Comparison of ENCODE assay signal across 8 mouse cellular contexts in the genomic region with DNA sequence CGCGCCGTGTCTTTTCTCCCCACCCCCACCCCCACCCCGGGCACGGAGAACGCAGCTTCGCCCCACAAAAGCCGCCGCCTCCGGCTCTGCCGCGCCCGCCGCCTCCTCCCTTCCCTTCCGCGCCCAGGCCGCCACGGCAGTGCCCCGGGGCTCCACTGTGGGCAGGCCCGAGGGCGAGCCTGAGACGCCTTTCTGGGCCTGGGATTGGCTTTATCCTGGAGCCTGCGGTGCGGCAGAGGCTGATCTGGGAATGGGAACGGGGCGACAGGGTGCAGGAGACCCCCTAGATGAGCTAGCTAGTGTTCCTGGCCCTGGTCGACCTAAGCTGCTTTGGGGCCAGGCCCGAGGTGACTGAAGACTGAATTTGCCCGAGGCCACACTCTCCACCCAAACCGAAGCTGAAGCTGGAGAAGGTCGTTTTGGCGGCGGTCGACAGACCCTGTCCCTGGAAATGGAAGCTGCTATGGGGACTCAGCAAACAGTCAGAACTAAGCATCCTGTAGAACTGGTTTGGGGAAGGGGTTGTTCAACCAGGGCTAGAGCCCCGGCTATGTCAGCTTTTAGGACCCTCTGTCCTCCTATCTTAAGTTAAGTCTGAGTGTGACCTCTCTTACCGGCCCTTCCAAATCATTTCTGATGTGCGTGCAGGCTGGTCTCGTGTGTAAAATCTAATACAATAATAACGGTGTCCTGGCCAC. TPM values are rescaled to one million over a fixed set of nuclear protein-coding genes. Genes with fewer than 3 reads are reported as not detected.
DNase-seq lines count a peak whose midpoint lies in the region; ATAC-seq and TF ChIP-seq lines count a peak whose summit lies in the region.

No protein-coding gene starts in this region.

- H3K9ac ChIP-seq in MEL (ENCODE audit: control insufficient read depth, low read depth, low read length, poor library complexity, severe bottlenecking) = peak overlapping the region; percentile 92
- H3K9ac ChIP-seq in heart, adult 2 months (ENCODE audit: low read depth, low read length) = peak overlapping the region; percentile 99
- peak overlapping the region; percentile 90 for H3K9ac ChIP-seq in lung, postnatal 0 days (replicated peaks; ENCODE audit: low read depth)

- peaks cover 48% of the 10 kb centered on the region for H3K79me2 ChIP-seq in MEL (ENCODE audit: control insufficient read depth, insufficient read depth, low read length, poor library complexity)
- H3K79me2 ChIP-seq in heart, adult 2 months (replicated peaks; ENCODE audit: control insufficient read depth, insufficient read depth, low read length) = peaks cover 5% of the 10 kb centered on the region

- TF ChIP-seq RAD21 in MEL (IDR thresholded peaks at IDR 0.05; ENCODE audit: low read depth, low read length) = no peak

- ATAC-seq in lung, postnatal 0 days = peak; percentile 42
- ATAC-seq in megakaryocyte-erythroid progenitor cell, adult 5-6 weeks (replicated peaks; ENCODE audit: low FRiP score, low TSS enrichment, poor library complexity, severe bottlenecking) = no peak

- no peaks in the 10 kb centered on the region for H3K27me3 ChIP-seq in MEL (ENCODE audit: control insufficient read depth in 1 of 2, insufficient read depth in 2 of 2, low read length in 2 of 2)
- no peaks in the 10 kb centered on the region for H3K27me3 ChIP-seq in heart, adult 2 months (ENCODE audit: control insufficient read depth, insufficient read depth, low read length)
- H3K27me3 ChIP-seq in lung, postnatal 0 days (replicated peaks; ENCODE audit: insufficient read depth, low read length) = no peaks in the 10 kb centered on the region
- H3K27me3 ChIP-seq in small intestine, adult 2 months (ENCODE audit: control insufficient read depth, insufficient read depth, low read length) = no peaks in the 10 kb centered on the region

- H3K4me2 ChIP-seq in lung, postnatal 0 days (replicated peaks; ENCODE audit: low read depth, low read length) = peak overlapping the region; percentile 71

- WGBS in heart, adult 2 months = under 1% methylated on average over 37 of the region's 39 CpGs
- WGBS in lung, postnatal 0 days = under 1% methylated on average over 33 of the region's 39 CpGs
- under 1% methylated on average over 39 of the region's 39 CpGs for WGBS in small intestine, adult 2 months

- TF ChIP-seq CTCF in MEL (IDR thresholded peaks at IDR 0.05 in 2 of 3, conservative IDR thresholded peaks at IDR 0.05 in 1 of 3; ENCODE audit: control insufficient read depth in 1 of 3, insufficient read depth in 1 of 3, low read depth in 2 of 3, low read length in 3 of 3, poor library complexity in 1 of 3, severe bottlenecking in 1 of 3) = no peak
- TF ChIP-seq CTCF in heart, adult 2 months (IDR thresholded peaks at IDR 0.05) = no peak
- no peak for TF ChIP-seq CTCF in lung, postnatal 0 days (IDR thresholded peaks at IDR 0.05)
- no peak; the same call in 1 of the 2 replicates for TF ChIP-seq CTCF in small intestine, adult 2 months (IDR thresholded peaks at IDR 0.05; ENCODE audit: extremely low read depth, insufficient read length, insufficient replicate concordance, low read depth, low read length)

- no peak for TF ChIP-seq EP300 in MEL (IDR thresholded peaks at IDR 0.05; ENCODE audit: low read depth in 1 of 2, low read length in 2 of 2)
- no peak for TF ChIP-seq EP300 in heart, adult 2 months (IDR thresholded peaks at IDR 0.05; ENCODE audit: insufficient read depth, low read depth, low read length)
- TF ChIP-seq EP300 in lung, postnatal 0 days (IDR thresholded peaks at IDR 0.05) = no peak

- H3K4me3 ChIP-seq in MEL (ENCODE audit: control insufficient read depth in 1 of 2, insufficient read depth in 1 of 2, low read depth in 2 of 2, low read length in 2 of 2) = peak overlapping the region; percentile 81 to 96
- H3K4me3 ChIP-seq in heart, adult 2 months = peak overlapping the region; percentile 80
- peak overlapping the region; percentile 72 for H3K4me3 ChIP-seq in lung, postnatal 0 days (ENCODE audit: low read depth, low read length)
- H3K4me3 ChIP-seq in small intestine, adult 2 months (ENCODE audit: low read depth, low read length) = peak overlapping the region; percentile 90

- DNase-seq in A20 (ENCODE audit: low read depth, low spot score) (peak; percentile 57), MEL (ENCODE audit: low read depth, low spot score) (peak; percentile 57)
- DNase-seq in cerebellum, postnatal 14 days = peak; percentile 65 to 66
- DNase-seq in heart, adult 2 months = peak in 1 of 2 experiments; percentile 77
- DNase-seq in kidney, adult 9 months = peak; percentile 37
- DNase-seq in lung, postnatal 0 days (ENCODE audit: low spot score) = peak; percentile 47

- intact Hi-C loops in heart, adult 2 months (cut with DNase I) = no loop called here

- H3K9me3 ChIP-seq in MEL (replicated peaks; ENCODE audit: insufficient read depth, low read length) = no peaks in the 10 kb centered on the region
- H3K9me3 ChIP-seq in lung, postnatal 0 days (ENCODE audit: low read length) = no peaks in the 10 kb centered on the region

- TF ChIP-seq POLR2A in MEL (IDR thresholded peaks at IDR 0.05; ENCODE audit: control insufficient read depth in 1 of 2, insufficient read depth in 1 of 2, low read depth in 1 of 2, low read length in 2 of 2, poor library complexity in 1 of 2) = no peak; a peak in 1 of 4 replicates
- TF ChIP-seq POLR2A in heart, adult 2 months (IDR thresholded peaks at IDR 0.05; ENCODE audit: insufficient read depth, low read depth, low read length) = no peak
- TF ChIP-seq POLR2A in small intestine, adult 2 months (IDR thresholded peaks at IDR 0.05; ENCODE audit: low read depth, low read length) = no peak

- H3K4me1 ChIP-seq in MEL (ENCODE audit: control insufficient read depth in 1 of 2, insufficient read depth in 2 of 2, low read length in 2 of 2) = peaks cover 19 to 50% of the 10 kb centered on the region in 2 experiments
- H3K4me1 ChIP-seq in heart, adult 2 months (ENCODE audit: control insufficient read depth, insufficient read depth, low read length) = peaks cover 18% of the 10 kb centered on the region
- H3K4me1 ChIP-seq in lung, postnatal 0 days (ENCODE audit: insufficient read depth, low read depth, low read length) = 0 out of 2 replicates have a peak, but pooled peaks cover 4% of the 10 kb centered on the region
- peaks cover 10% of the 10 kb centered on the region for H3K4me1 ChIP-seq in small intestine, adult 2 months (ENCODE audit: control insufficient read depth, insufficient read depth, insufficient read length, low read length)

- peak overlapping the region; percentile 94 for H3K27ac ChIP-seq in MEL (ENCODE audit: control insufficient read depth, low read depth, low read length)
- H3K27ac ChIP-seq in heart, adult 2 months = peak overlapping the region; percentile 98
- peak overlapping the region; percentile 92 for H3K27ac ChIP-seq in lung, postnatal 0 days (ENCODE audit: low read length)
- H3K27ac ChIP-seq in small intestine, adult 2 months (ENCODE audit: insufficient read depth, low read depth, low read length) = peak overlapping the region; percentile 72

- peaks cover 2 to 47% of the 10 kb centered on the region in 2 experiments for H3K36me3 ChIP-seq in MEL (ENCODE audit: control insufficient read depth in 1 of 2, insufficient read depth in 2 of 2, low read length in 2 of 2)
- H3K36me3 ChIP-seq in heart, adult 2 months (ENCODE audit: control insufficient read depth, insufficient read depth, low read length) = no peaks in the 10 kb centered on the region
- H3K36me3 ChIP-seq in lung, postnatal 0 days (ENCODE audit: insufficient read depth, low read length) = no peaks in the 10 kb centered on the region
- H3K36me3 ChIP-seq in small intestine, adult 2 months (ENCODE audit: control insufficient read depth, insufficient read depth, low read length) = no peaks in the 10 kb centered on the region

RNA-seq across cellular contexts. Expression of a gene that starts 0.6 kb away (rescaled TPM):
- 15.7 and 16.6 TPM in 2 replicates for total RNA-seq in MEL (2012; rRNA removed)
- 100 to 1,000 TPM in 1 of 2 experiments, not detected in 1; 120 TPM for polyA plus RNA-seq in MEL (2012; ENCODE audit: insufficient read depth in 1 of 2, insufficient read length in 2 of 2, low read depth in 1 of 2, low replicate concordance in 2 of 2, missing spikeins in 1 of 2)
- 10 to 100 TPM; 42.5 to 51.6 TPM for total RNA-seq in heart, adult 2 months (2021)
- polyA plus RNA-seq in heart, adult 2 months (2012; rRNA removed) = 39.2 TPM in 2 replicates
- polyA plus RNA-seq in lung, postnatal 0 days (2015; fragmentation: Nextera tagmentation; extraction: Ambion mirVana) = 25.5 and 28.5 TPM in 2 replicates
- polyA plus RNA-seq in small intestine, adult 2 months (2012; rRNA removed) = 11.8 and 12.0 TPM in 2 replicates
- 148 and 206 TPM in 2 replicates for total RNA-seq in megakaryocyte-erythroid progenitor cell, adult 5-6 weeks (2014; fragmentation: Nextera tagmentation)
- 16.7 and 20.6 TPM in 2 replicates for total RNA-seq in megakaryocyte-erythroid progenitor cell, adult 5-6 weeks (2017)

RNA-seq across cellular contexts. Expression of a gene that starts 30.7 kb away (rescaled TPM):
- 36.4 and 40.7 TPM in 2 replicates for total RNA-seq in MEL (2012; rRNA removed)
- polyA plus RNA-seq in MEL (2012; ENCODE audit: insufficient read depth in 1 of 2, insufficient read length in 2 of 2, low read depth in 1 of 2, low replicate concordance in 2 of 2, missing spikeins in 1 of 2) = 100 to 1,000 TPM in 1 of 2 experiments, 10 to 100 TPM in 1; 87.1 to 670 TPM
- 10 to 100 TPM; 41.4 to 41.9 TPM for total RNA-seq in heart, adult 2 months (2021)
- polyA plus RNA-seq in heart, adult 2 months (2012; rRNA removed) = 9.3 and 13.6 TPM in 2 replicates
- 71.3 and 73.6 TPM in 2 replicates for polyA plus RNA-seq in lung, postnatal 0 days (2015; fragmentation: Nextera tagmentation; extraction: Ambion mirVana)
- 5.3 and 8.4 TPM in 2 replicates for polyA plus RNA-seq in small intestine, adult 2 months (2012; rRNA removed)
- 96.1 and 112 TPM in 2 replicates for total RNA-seq in megakaryocyte-erythroid progenitor cell, adult 5-6 weeks (2014; fragmentation: Nextera tagmentation)
- total RNA-seq in megakaryocyte-erythroid progenitor cell, adult 5-6 weeks (2017) = 113 and 160 TPM in 2 replicates

RNA-seq across cellular contexts. Expression of a gene that starts 31.6 kb away (rescaled TPM):
- not detected in 2 replicates for total RNA-seq in MEL (2012; rRNA removed)
- under 1 TPM in 1 of 2 experiments, not detected in 1; 0.63 TPM for polyA plus RNA-seq in MEL (2012; ENCODE audit: insufficient read depth in 1 of 2, insufficient read length in 2 of 2, low read depth in 1 of 2, low replicate concordance in 2 of 2, missing spikeins in 1 of 2)
- total RNA-seq in heart, adult 2 months (2021) = not detected
- 0.31 TPM in 1 of 2 replicates, not detected in the other for polyA plus RNA-seq in heart, adult 2 months (2012; rRNA removed)
- polyA plus RNA-seq in lung, postnatal 0 days (2015; fragmentation: Nextera tagmentation; extraction: Ambion mirVana) = 0.44 and 0.75 TPM in 2 replicates
- 0.35 TPM in 1 of 2 replicates, not detected in the other for polyA plus RNA-seq in small intestine, adult 2 months (2012; rRNA removed)
- total RNA-seq in megakaryocyte-erythroid progenitor cell, adult 5-6 weeks (2014; fragmentation: Nextera tagmentation) = not detected in 2 replicates
- total RNA-seq in megakaryocyte-erythroid progenitor cell, adult 5-6 weeks (2017) = not detected in 2 replicates

RNA-seq across cellular contexts. Expression of a gene that starts 39.8 kb away (rescaled TPM):
- 43.0 and 51.1 TPM in 2 replicates for total RNA-seq in MEL (2012; rRNA removed)
- polyA plus RNA-seq in MEL (2012; ENCODE audit: insufficient read depth in 1 of 2, insufficient read length in 2 of 2, low read depth in 1 of 2, low replicate concordance in 2 of 2, missing spikeins in 1 of 2) = 10 to 100 TPM in 1 of 2 experiments, not detected in 1; 83.8 TPM
- total RNA-seq in heart, adult 2 months (2021) = 10 to 100 TPM; 46.4 to 48.9 TPM
- 61.7 and 69.0 TPM in 2 replicates for polyA plus RNA-seq in heart, adult 2 months (2012; rRNA removed)
- polyA plus RNA-seq in lung, postnatal 0 days (2015; fragmentation: Nextera tagmentation; extraction: Ambion mirVana) = 141 and 146 TPM in 2 replicates
- polyA plus RNA-seq in small intestine, adult 2 months (2012; rRNA removed) = 41.9 and 70.8 TPM in 2 replicates
- total RNA-seq in megakaryocyte-erythroid progenitor cell, adult 5-6 weeks (2014; fragmentation: Nextera tagmentation) = 51.9 and 70.3 TPM in 2 replicates
- 21.0 and 32.0 TPM in 2 replicates for total RNA-seq in megakaryocyte-erythroid progenitor cell, adult 5-6 weeks (2017)
